Mouse (Mus musculus): ENCODE measurements around the gene Fcrl6. TPM values are rescaled to one million over a fixed set of nuclear protein-coding genes. Genes with fewer than 3 reads are reported as not detected.

Gene Fcrl6
- polyA plus RNA-seq (2012): not detected in 2 replicates

DNA sequence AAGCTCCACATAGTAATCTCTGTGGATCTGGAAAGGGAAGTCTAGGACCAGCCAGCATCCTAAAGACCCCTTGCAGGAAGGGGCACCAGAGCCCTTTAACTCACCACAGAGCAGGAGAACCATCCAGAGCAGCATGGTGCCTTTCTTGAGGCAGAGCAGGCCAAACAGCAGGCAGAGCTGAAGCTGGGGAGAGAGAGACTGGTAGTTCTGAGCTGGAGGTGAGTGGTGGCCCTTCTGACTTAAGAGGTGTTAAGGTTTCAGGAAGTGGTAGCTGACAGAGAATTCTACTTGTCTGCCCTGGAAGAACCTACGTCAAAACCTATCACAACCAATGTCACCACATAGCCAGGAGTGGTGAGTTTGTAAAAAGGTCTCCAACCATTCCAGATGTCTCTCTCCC lies at the start of gene Fcrl6:
Gene Fcrl6, minus strand, starts transcription at position 226 of the 400 bp plus-strand sequence.
- no peak for TF ChIP-seq GATA1 (IDR thresholded peaks at IDR 0.05; ENCODE audit: low read length)

DNA sequence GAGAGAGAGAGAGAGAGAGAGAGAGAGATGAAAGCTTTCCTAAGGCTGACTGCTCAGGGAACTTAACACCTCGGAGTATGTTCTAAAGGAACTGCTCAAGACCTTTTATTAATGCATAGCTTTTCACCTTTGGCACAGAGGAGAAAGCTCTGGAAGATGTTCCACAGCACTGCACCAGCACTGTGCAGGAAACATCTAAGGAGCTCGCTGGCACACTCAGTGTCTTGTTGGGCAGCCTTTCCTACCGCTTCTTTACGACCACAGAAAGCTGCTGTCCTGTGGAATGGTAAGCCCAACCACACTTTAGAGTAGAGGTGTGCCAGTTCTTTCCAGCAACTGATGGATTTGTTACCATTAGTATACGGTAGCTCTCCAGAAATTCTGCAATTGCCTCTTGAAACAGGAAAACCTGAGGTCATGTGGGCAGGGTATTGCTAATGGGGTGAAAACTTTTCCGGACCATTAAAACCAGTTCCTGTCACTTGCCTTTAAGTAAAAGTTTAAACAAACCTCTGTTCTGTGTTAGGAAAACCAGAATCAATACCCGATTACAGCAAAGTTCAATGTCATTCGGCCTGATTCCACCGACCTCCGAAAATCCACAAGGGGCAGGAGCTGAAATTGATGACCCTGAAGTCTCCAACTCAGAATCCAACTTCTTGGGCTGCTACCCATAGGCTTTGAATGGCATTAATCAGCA lies 49.1 kb upstream of the Fcrl6 start:
- no peak for TF ChIP-seq GATA1 (IDR thresholded peaks at IDR 0.05; ENCODE audit: low read length)

DNA sequence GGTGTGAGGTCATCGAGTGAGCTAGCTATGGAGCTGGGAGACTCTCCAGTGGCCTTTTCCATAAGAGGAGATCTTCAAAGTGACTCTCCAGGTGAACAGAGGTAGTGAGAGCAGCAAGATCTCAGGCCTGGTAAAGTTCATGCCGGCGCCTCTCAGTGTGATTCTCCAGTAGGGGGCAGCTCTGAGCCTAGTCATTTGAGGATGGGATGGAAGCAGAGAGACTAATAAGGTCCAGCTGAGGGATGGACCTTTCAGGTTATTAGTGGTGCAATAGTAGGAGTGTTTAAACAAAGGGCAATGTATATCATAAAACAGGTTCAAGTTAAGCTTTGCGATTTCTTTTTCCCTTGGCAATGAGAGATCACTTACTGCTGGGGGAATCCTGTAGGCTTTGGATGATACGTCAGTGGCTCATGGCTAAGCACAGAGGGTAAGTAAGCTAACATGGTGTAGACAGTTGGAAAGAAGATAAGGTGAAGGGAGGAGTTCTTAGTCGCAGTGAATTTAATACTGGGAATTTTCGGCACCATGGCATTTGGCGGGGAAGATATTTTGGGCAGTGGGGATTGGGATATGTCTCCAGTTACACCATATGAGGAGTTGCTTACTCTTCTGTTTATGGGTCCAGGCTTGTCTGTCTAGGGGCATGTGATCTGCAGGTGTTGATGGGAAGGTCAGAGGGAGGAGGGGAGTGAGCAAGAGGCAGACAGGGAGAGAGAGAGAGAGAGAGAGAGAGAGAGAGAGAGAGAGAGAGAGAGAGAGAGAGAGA lies 48.4 kb upstream of the Fcrl6 start:
- no peak for TF ChIP-seq GATA1 (IDR thresholded peaks at IDR 0.05; ENCODE audit: low read length)

GRCm38 (mm10) chr1:172649396-172649795 lies 47.0 kb upstream of the Fcrl6 start:
- no peak for TF ChIP-seq GATA1 (IDR thresholded peaks at IDR 0.05; ENCODE audit: low read length)

- no peak for TF ChIP-seq GATA1 (IDR thresholded peaks at IDR 0.05; ENCODE audit: low read length)
Observed at GRCm38 (mm10) chr1:172647236-172647635, 44.9 kb upstream of the Fcrl6 start.

DNA sequence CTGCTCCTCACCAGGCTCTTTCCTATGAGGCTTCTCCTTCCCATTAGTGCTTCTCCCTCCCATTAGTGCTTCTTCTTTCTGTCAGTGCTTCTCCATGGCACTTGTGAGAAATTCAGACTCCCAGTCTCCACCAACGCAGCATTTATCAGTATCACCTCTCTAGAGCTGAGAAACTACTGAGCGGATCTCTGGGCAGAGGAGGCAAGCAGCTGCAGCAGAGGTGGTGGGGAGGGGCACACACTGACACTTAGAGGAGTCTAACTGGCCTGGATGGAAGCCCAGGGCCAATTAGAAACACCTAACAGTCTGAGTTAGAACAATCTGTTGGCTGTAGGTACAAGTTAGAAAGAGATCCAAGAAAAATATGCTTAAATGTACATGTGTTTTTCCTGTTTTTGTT lies 36.4 kb upstream of the Fcrl6 start:
- TF ChIP-seq GATA1 (IDR thresholded peaks at IDR 0.05; ENCODE audit: low read length): no peak

DNA sequence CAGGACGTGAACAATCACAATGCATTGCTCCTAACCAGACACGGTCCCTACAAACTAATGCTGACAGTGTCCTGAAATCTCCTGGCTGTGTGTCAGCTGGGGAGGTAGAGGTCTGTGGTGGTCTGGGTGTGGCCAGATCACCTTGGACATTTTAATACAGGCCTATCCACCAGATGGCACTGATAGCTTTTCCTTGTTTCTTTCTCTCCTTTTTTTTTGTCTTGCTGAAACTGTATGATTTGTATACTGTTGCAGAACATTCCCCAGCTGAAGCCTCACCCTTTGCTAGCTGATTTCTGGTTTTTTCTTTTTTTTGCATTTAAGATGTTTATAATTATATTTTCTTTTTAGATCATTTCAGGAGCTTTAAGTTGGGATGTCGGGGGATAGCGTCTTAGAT lies 35.5 kb upstream of the Fcrl6 start:
- TF ChIP-seq GATA1 (IDR thresholded peaks at IDR 0.05; ENCODE audit: low read length): no peak

DNA sequence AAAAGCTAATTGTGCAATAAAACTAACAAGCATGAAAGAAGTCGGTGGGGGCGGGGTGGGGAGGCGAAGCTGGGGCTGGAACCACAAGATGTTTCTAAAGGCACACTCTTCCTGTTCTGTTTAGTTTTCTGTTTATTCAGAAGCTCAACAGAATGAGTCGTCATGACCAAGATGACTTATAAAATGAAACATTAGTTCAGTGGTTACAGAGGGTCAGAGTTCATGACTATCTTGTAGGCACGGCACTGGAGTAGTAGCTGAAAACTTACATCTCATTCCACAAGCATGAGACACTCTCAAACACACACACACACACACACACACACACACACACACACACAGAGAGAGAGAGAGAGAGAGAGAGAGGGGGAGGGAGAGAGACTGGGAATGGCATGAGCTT lies 33.9 kb upstream of the Fcrl6 start:
- no peak for TF ChIP-seq GATA1 (IDR thresholded peaks at IDR 0.05; ENCODE audit: low read length)

DNA sequence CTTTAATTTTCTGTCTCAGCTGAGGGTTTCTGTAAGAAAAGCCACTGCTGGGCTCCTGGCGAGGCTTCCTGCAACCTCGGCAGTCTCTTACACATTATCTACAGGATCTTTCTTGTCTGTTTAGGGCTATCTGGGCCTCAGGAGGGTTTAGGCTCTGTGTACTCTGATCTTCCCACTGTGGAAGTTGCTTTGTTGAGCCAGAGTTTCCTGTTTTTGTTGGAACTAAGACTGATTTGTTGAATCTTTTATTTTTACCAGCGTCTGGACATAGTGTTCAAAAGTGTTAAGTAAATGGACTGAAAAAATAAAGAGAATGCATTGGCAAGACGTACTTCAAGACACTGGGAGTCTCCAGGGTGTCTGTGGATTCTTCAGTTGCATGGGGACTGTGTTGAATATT lies 32.9 kb upstream of the Fcrl6 start:
- no peak for TF ChIP-seq GATA1 (IDR thresholded peaks at IDR 0.05; ENCODE audit: low read length)

DNA sequence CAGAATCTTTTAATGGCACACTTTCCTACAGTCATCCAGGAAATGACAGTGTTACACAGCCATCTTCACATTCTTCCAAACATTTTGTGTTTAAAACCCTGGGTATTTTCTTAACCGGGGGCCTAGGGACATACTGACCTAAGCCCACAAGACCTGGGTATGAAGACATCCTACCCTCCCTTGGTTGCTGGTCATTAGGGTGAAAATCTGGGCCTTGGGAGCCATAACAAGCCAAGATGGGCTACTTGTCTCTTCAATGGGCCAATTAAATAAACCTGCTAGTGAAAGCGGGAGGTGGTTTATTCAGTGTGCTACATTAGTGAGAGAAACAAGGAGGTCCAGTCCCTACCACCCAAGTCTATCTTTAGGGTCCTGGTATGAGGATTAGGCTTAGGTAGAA lies 31.8 kb upstream of the Fcrl6 start:
- TF ChIP-seq GATA1 (IDR thresholded peaks at IDR 0.05; ENCODE audit: low read length): no peak

- TF ChIP-seq GATA1 (IDR thresholded peaks at IDR 0.05; ENCODE audit: low read length): no peak
Observed at GRCm38 (mm10) chr1:172632451-172633326, 30.3 kb upstream of the Fcrl6 start, which contains the start of gene Dusp23. Dusp23 (minus strand) TSS chr1:172632962.

DNA sequence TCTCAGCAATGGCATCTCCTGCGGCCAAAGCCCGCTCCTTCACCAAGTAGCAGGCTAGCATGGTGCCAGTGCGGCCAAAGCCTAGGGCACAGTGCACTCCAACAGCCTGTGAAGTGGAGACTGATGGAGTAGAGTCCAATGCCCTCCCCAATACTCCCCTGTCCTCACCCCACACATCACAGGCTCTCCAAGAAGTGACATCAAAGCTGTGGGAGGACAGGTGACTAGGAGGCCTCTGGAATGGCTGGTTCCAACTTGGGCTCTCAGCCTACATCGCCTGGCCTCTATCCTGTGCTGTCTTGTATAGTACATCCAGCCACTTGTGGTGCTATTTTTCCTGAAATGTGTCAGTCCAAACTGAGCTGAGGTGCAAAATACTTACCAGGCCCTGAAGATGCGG lies 29.4 kb upstream of the Fcrl6 start:
- no peak for TF ChIP-seq GATA1 (IDR thresholded peaks at IDR 0.05; ENCODE audit: low read length)

- TF ChIP-seq GATA1 (IDR thresholded peaks at IDR 0.05; ENCODE audit: low read length): no peak
Observed at GRCm38 (mm10) chr1:172629831-172630230, 27.5 kb upstream of the Fcrl6 start.

GRCm38 (mm10) chr1:172626306-172626705 lies 24.0 kb upstream of the Fcrl6 start:
- TF ChIP-seq GATA1 (IDR thresholded peaks at IDR 0.05; ENCODE audit: low read length): no peak

- TF ChIP-seq GATA1 (IDR thresholded peaks at IDR 0.05; ENCODE audit: low read length): no peak
Observed at GRCm38 (mm10) chr1:172624081-172624480, 21.7 kb upstream of the Fcrl6 start.

GRCm38 (mm10) chr1:172623599-172623998 lies 21.2 kb upstream of the Fcrl6 start:
- TF ChIP-seq GATA1 (IDR thresholded peaks at IDR 0.05; ENCODE audit: low read length): no peak
